Mouse (Mus musculus): Measurements from ENCODE around the gene Pcid2.
"Not testable (repeated sequence)": the region's sequence is repeated elsewhere in the genome, so short reads cannot be mapped to it uniquely, and the experiment has no call there.

GRCm38 (mm10) chr8:13075579-13075978, 29.7 kb downstream of the Pcid2 start:
- TF ChIP-seq CTCF (conservative IDR thresholded peaks at IDR 0.05; ENCODE audit: insufficient read depth, insufficient read length, low read depth, low read length); POLR2A (IDR thresholded peaks at IDR 0.05; ENCODE audit: low read depth, low read length): not testable (repeated sequence)
